ENCODE assay signal across 9 mouse cellular contexts in the genomic region with DNA sequence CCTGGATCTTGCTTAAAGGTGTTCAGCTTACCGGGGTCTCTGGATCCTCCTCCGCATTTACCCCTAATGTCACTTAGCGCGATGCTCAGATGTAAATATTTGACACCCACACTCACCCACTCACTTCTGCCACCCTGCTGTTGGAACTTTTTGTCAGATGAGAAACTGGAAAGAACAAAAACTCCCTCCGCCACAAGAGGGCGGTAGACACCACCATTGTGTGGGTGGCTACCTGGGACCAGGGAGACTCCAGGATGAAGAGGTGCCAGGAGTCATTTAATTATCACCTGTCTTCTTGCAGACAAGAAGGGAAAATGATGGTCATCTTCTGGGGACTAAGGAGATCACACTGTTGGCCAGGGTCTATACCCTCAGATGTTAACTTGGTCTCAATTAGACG. TPM values are rescaled to one million over a fixed set of nuclear protein-coding genes. Genes with fewer than 3 reads are reported as not detected.
DNase-seq lines count a peak whose midpoint lies in the region; ATAC-seq and TF ChIP-seq lines count a peak whose summit lies in the region.
"Had no signal": no experiment of that assay in that cellular context is flagged by ENCODE, and none has a peak within 500 bp of the region (broad histone marks: within the 10 kb centered on the region; RNA-seq: fewer than 3 reads in every experiment).

No protein-coding gene starts in this region.

- ATAC-seq in cerebellum, adult (ENCODE audit: insufficient number of reproducible peaks, low FRiP score, low TSS enrichment): no peak
- no peak for ATAC-seq in lung, embryonic 14.5 days (ENCODE audit: insufficient read depth)

- peak; percentile 75 for TF ChIP-seq CTCF in lung, embryonic 14.5 days (IDR thresholded peaks at IDR 0.05; ENCODE audit: low read depth)

- H3K4me3 ChIP-seq in lung, embryonic 14.5 days (ENCODE audit: low read depth, low read length): no peak overlapping the region

- H3K9ac ChIP-seq in lung, embryonic 14.5 days: no peak overlapping the region

- no peaks in the 10 kb centered on the region for H3K4me1 ChIP-seq in lung, embryonic 14.5 days (ENCODE audit: insufficient read depth)

- no peaks in the 10 kb centered on the region for H3K27me3 ChIP-seq in lung, embryonic 14.5 days (ENCODE audit: insufficient read depth, low read length)

- DNase-seq in cerebellum, adult 11 months: peak; percentile 41
- DNase-seq in ovary, postnatal 36 days (ENCODE audit: low spot score): peak; percentile 42
- DNase-seq in ovary, postnatal 10 days (ENCODE audit: low spot score): no peak
- DNase-seq in embryo, embryonic 10.5 days (ENCODE audit: low spot score): peak; percentile 75
- peak; percentile 36 for DNase-seq in large intestine, adult 2 months (ENCODE audit: low read depth, low spot score)
- DNase-seq in lung, embryonic 14.5 days: peak; percentile 78
- peak; percentile 22 to 67 for DNase-seq in spleen, postnatal 10 days (ENCODE audit: low spot score in 2 of 2)

- H3K4me2 ChIP-seq in lung, embryonic 14.5 days: no peak overlapping the region

- WGBS in large intestine, adult 2 months: 14% methylated on average over 7 of the region's 7 CpGs
- 19% methylated on average over 7 of the region's 7 CpGs for WGBS in lung, embryonic 14.5 days

- H3K36me3 ChIP-seq in lung, embryonic 14.5 days (ENCODE audit: insufficient read depth): no peaks in the 10 kb centered on the region

- no peaks in the 10 kb centered on the region for H3K9me3 ChIP-seq in lung, embryonic 14.5 days (ENCODE audit: low read depth, low read length)

- H3K27ac ChIP-seq in lung, embryonic 14.5 days (ENCODE audit: low read depth): no peak overlapping the region

RNA-seq across cellular contexts. Expression of gene Uts2, which starts 30.3 kb away (rescaled TPM):
- not detected in 2 replicates for polyA plus RNA-seq in large intestine, adult 2 months (2012; rRNA removed)
- polyA plus RNA-seq in lung, embryonic 14.5 days (2014; fragmentation: Nextera tagmentation; extraction: Ambion mirVana): not detected in 2 replicates
- polyA plus RNA-seq: stomach, embryonic 14.5 days had no signal

RNA-seq across cellular contexts. Expression of gene Tnfrsf9, which starts 52.2 kb away (rescaled TPM):
- 1.3 and 1.8 TPM in 2 replicates for polyA plus RNA-seq in large intestine, adult 2 months (2012; rRNA removed)
- 0.12 TPM in 1 of 2 replicates, not detected in the other for polyA plus RNA-seq in lung, embryonic 14.5 days (2014; fragmentation: Nextera tagmentation; extraction: Ambion mirVana)

RNA-seq across cellular contexts. Expression of gene Park7, which starts 52.3 kb away (rescaled TPM):
- polyA plus RNA-seq in large intestine, adult 2 months (2012; rRNA removed): 124 and 128 TPM in 2 replicates
- 477 and 500 TPM in 2 replicates for polyA plus RNA-seq in lung, embryonic 14.5 days (2014; fragmentation: Nextera tagmentation; extraction: Ambion mirVana)
